Mouse (Mus musculus): ENCODE measurements around the gene Jmjd8.

Jmjd8 gene

DNA sequence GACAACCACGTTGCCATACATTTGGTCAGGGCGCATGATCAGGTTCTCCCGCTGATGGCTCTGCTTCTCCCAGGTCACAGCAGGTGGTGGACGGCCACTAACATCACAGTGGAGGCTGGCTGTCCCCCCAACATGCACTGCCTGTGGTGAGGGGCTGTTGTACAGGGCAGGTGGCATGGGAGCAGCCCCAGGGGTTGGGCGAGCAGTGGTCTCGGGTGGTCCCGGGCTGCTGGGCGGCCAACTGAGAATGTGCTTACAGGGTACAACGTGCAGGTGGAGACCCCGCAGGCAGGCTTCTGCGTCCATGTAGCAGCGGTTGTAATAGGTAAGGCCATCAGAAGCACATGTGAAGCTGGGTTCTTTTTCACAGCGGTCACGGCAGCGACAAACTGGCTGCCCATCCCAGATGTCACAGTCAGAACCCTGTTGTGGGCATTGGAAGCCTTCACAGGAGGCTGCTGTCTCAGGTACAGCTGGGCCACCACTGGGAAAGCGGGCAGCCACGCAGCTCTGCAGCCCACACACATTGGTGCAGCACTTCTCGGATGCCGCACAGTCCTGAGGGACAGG lies 50.0 kb downstream of the Jmjd8 start:
- DNase-seq (ENCODE audit: low spot score), result no peak

DNA sequence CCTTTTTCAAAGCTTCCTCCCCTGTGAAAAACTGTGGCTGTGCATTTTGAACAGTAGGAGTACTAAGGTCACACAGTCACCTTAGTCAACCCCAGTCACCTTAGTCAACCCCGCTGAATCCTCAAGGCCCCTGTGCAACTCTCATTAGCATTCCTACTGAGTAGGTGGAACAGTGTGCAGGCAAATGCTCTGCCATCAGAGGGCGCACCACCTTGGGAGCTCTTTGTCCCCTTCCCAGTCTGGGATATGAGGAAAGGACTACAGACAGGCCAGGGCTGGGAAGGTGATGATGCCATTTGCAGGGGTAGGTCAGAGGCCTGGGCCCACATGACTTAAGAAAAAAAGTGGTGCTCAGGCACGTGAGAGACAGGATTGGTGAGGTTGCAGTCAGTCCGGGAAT lies 50.6 kb downstream of the Jmjd8 start:
- DNase-seq (ENCODE audit: low spot score), result no peak

DNA sequence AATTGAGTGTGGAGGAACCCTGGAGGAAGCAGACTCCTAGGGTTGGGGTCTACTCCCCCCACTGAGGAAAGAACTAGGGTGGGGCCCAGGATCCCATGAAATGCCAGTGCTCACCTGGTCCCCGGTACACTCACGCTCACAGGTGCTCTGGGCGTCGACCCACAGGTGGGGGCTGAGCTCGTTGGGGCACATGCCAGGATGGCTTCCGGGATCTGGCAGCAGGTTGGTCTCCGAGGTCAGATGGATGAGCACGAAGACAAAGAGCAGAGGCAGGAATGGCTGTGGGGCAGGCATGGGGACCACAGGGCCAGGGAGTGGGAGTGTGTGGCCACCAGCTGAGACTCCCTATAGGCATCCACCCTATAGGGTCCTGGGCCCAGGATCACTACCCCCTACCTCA lies 51.1 kb downstream of the Jmjd8 start:
- DNase-seq (ENCODE audit: low spot score), result no peak

DNA sequence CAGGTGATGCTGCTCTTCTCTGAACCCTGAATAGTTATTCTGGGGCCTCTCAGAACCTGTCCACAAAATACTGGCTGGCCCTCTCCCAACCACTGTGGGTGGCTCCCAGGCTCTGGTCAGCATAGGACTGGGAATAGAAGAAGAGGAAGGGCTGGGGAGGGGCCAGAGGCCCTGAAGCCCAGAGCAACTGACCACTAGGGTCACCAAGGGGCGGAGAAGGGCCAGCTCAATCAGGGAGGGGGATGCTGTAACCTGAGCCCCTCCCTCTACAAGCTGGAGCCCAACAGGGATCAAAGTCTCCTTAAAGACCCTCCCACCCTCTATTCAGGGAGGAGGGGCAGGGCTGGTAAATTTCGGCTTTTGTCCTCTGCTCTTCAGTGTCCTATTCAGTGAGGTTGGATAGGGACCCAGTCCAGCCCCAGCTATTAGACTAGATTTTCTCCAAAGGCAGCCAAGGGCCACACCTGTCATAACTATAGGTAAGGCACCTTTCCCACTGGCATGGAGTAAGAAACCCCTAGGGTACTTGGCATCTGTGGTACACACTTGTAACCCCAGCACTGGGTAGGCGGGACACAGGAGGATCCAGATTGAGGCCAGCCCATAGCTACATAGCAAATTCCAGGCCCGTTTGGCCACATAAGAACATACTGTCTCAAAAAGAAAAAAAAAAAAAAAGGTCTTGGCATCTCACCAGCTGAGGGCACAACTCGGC lies 51.7 kb downstream of the Jmjd8 start, which contains the start of gene Wfikkn1:
Wfikkn1 (minus strand) TSS at position 663 of the 715 bp plus-strand sequence.
- no peak for DNase-seq (ENCODE audit: low spot score)

DNA sequence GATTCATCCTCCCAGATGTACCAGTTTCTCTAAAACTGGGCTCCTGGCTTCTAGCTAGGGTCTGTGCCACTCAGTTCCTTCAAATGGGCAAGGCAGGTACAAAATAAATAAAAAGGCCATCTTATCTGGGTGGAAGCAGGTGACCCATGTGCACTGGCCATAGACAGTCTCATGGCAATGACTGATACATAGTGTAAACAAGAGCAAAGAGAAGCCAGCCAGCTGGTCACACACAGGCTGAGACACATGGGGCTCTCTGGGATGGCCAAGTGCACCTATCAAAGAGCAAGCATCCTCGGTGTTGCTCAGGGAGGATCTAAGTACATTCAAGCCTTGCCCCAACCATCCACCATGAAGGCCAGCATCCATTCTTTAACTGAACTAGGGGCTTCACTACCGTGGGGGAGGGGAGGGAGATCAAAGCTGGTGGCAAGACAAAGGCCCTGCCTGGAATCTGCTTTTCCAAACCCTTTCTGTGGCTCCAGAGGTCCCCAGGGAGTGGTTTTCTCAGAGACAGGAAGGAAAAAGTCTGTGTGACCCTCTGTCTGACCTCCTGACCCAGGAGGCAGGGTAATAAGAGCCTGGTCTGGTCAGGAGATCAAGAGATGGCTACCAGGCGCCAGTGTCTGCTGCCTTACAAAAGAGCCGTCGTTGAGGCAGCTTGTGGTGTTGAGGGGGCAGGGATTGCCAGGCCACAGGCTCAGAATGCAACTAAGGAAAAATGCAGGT lies 52.4 kb downstream of the Jmjd8 start:
- DNase-seq (ENCODE audit: low spot score), result no peak

All from layer of hippocampus, adult 11-12 months (tissue).